Mouse (Mus musculus) thymus, postnatal 10 days (tissue): ENCODE results near the gene Tm9sf1.

Source experiments
- DNase-seq, 2 experiments: peaks; one replicate each; pipeline ENCODE4 v3.0.0; 2021; ENCODE audit warnings: low spot score in 2 of 2

Gene Tm9sf1

GRCm38 (mm10) chr14:55643060-55643907, at the start of gene Tm9sf1:
Tm9sf1 (minus strand) TSS chr14:55643806.
- DNase-seq: peak; percentile 68 to 69

DNA sequence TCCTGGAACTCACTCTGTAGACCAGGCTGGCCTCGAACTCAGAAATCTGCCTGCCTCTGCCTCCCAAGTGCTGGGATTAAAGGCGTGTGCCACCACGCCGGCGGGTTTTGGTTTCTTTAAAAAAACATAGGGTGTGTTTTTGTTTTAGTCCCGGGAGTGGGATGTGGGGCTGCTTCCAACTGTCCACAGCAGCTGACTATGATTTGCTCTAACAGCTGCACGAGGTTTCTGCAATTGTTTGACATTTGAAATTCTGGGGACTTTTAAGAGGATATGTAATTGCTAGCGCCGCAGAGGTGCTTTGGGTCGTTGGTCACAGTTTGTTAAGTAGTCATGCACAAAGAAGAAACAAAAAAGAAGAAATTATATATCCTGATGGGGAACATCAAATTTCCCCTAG, 45.8 kb upstream of the Tm9sf1 start:
- DNase-seq: no peak

DNA sequence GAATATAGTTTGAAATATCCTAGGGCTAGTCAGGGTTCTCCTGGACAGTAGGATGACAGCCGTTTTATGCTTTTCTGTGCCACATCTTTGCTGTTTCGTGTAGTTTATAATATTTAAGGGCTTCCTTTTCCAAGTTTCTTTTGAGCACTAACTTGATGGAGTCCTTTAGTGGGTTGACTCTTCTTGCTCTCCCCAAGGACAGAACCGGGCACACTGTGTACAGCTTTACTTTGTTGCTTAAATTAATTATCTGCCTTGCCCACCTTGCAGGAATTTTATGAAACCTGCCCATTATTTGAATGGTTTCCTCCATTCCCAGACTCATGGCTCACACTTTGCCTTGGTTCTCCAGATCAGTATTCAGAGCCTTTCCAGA, 38.5 kb upstream of the Tm9sf1 start:
- no peak for DNase-seq

GRCm38 (mm10) chr14:55681160-55682117, 37.8 kb upstream of the Tm9sf1 start, which contains the start of gene Tinf2:
Tinf2 (minus strand) TSS chr14:55681820.
- DNase-seq: peak; percentile 89 to 95

GRCm38 (mm10) chr14:55677615-55678014, 34.0 kb upstream of the Tm9sf1 start:
- DNase-seq: no peak

- no peak for DNase-seq
Observed at GRCm38 (mm10) chr14:55672741-55673060, 29.1 kb upstream of the Tm9sf1 start.

GRCm38 (mm10) chr14:55671833-55672740, 28.5 kb upstream of the Tm9sf1 start, which contains the start of the genes Gmpr2 and Nedd8:
Gmpr2 (plus strand) TSS chr14:55671941.
Nedd8 (minus strand) TSS chr14:55672124.
- peak; percentile 77 to 83 for DNase-seq

GRCm38 (mm10) chr14:55671486-55671832, 27.9 kb upstream of the Tm9sf1 start:
- no peak for DNase-seq

- DNase-seq: no peak
Observed at GRCm38 (mm10) chr14:55660636-55661035, 17.0 kb upstream of the Tm9sf1 start.

- peak; percentile 62 to 69 for DNase-seq
Observed at GRCm38 (mm10) chr14:55659960-55660573, 16.5 kb upstream of the Tm9sf1 start, which contains the start of gene Mdp1. Mdp1 (minus strand) TSS chr14:55660508.

DNA sequence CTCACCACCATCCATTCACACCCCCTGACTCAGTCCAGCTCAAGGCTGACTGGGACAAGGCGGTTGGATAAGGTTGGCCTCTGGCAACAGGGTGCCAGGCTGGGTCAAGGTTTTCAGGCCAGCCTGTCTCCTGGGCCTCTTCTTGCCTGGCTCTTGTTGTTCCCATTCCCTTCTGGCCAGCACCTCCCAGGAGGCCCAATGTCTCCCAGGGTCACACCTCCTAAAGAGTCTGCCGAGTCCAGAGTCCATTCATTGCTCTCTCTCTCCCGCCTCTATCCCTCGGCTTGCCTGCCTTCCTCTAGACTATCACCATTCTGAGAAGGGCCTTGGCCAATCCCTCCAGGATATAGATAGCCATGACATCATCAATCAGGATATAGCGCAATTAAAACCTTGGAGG, 14.4 kb upstream of the Tm9sf1 start:
- no peak for DNase-seq

DNA sequence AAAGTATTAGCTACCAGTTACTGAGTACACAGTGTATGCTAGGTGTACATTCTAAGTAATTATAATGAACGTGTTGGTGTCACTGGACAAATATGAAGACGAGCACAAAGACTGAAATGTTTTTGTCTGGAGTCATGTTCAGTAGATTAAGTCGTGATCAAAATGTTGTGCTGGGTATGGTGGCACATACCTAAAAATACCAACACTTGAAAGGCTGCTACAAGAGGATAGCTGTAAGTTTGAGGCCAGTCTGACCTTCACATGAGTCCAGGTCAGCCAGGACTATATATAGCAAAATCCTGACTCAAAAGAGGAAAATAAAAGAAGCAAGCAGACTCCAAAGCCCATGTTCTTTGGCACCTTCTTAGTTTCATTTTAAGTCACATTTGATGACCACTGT, 13.3 kb upstream of the Tm9sf1 start:
- DNase-seq: no peak

- peak; percentile 52 to 53 for DNase-seq
Observed at GRCm38 (mm10) chr14:55651528-55651927, 7.9 kb upstream of the Tm9sf1 start.

DNA sequence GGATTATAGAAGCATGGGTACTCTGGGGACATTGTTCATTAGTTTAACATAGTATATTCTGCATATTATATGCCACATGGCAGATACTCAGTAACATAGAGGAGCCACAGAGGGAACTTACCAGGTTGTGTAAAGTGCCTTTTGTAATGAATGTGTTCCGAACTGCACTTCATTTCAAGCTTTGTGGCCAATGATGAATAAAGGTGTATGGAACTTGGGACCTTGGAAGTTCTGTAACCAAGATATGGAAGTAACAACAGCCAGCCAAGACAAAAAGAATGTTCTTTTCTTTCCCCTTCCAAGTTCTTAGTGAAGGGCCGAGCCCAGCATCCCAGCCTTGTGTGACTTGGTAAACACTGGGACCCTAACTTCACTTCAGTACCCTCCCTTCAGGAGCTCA, 6.3 kb upstream of the Tm9sf1 start, which contains the start of gene Tssk4:
Gene Tssk4 (plus strand): TSS at position 301 of the 400 bp plus-strand sequence.
- no peak for DNase-seq

GRCm38 (mm10) chr14:55644261-55644888, 769 bp upstream of the Tm9sf1 start:
- DNase-seq: no peak

DNA sequence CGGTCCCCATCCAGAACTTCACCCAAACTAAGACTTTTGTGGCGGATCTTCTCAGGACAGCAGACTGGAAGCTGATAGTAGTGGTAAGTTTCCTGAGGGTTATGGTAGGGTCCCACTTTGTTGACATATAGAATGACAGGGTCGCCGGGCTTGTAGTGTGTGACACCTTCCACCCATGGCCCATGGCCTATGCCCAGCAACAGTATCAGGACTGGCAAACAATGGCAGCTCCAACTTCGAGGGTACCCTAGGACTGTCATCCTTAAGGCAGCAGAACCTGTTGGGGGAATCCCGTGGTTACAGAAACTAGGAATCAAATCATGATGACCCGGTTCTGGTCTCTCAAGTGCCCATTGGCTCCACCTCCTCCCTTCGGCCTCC, 937 bp downstream of the Tm9sf1 start:
- DNase-seq: no peak

DNA sequence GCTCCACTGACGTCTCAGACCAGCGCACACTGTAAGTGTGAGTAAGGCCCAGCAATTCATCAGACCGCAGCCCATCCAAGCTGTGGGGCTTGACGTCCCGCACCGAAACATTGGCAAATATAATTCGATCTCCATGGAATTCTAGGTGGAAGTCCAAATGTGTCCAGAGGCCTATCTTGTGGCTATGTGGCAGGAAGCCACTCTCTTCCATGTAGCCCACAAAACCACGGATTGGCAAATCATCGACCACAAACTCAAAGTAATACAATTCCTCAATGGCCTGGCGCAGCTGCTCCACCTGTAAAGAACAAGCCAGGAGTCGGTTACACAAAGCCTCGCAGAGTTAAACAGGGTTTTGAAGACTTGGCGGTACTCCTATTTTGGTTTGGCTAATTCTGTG, 2.3 kb downstream of the Tm9sf1 start:
- DNase-seq: no peak

DNA sequence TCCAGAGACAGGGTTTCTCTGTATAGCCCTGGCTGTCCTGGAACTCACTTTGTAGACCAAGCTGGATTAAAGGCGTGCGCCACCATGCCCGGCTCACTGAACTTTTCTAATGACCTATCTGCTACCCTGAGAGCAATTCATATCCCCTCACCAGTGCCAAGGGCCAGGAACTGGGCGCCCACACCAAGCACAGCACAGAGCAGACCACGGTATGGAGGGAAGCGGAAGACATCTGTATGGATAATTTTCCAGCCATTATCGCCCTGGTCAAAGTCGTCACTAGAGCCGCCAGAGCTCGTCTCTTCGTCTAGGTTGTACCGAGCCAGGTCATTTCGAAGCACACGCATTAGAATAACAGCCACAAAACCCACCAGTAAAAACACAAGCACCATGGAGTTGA, 2.8 kb downstream of the Tm9sf1 start:
- DNase-seq: no peak

DNA sequence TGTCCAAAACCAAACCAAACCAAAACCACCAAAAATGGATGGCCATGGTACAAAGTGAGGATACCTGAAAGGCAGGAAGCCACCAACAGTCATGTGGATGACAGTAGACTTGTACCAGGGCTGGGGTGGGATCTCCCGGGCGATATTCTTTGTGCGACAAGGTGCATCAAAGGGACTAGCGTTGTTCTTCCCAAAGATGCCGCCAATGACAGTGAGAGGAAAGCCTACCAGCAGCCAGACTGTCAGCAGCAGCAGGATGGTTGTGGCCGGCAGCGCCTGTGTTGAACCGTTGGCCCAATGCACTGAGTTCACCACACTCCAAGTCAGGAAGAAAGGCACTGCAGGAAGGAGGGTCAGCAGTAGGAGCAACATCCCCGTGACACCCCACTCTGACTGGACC, 5.8 kb downstream of the Tm9sf1 start, which contains the start of gene Gm49378:
Gene Gm49378 (minus strand): TSS at position 101 of the 400 bp plus-strand sequence.
- no peak for DNase-seq

DNA sequence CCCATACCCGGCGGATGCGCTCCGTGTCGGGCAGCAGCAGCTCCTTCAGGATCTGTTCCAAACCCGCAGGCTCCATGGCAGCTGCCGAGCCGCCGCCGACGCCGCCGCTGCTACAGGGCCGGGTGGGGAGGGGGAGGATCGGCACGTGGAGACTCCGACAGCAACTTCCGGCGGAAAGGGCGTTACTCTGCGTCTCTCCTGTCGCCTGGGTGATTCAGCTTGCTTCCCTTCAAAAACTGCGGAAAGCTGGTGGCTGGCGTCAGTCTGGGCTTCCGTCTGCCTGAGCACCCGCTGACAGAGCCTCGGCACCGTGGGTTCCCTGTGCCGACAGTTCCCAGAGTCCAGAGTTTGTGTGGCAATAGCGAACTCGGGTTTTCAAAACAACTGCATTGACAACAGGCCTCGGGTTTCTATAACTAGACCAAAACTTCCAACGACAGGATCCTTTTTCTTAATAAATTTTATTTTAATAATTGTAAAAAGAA, 8.0 kb downstream of the Tm9sf1 start, which contains the start of gene Ipo4:
Gene Ipo4 (minus strand): TSS at position 435 of the 485 bp plus-strand sequence.
- peak; percentile 79 to 87 for DNase-seq
